Mouse (Mus musculus): ENCODE results near the gene Cln3. TPM values are rescaled to one million over a fixed set of nuclear protein-coding genes. Genes with fewer than 3 reads are reported as not detected.

Gene Cln3
- polyA plus RNA-seq, 1 experiment from 2014 or later = 23.3 TPM

DNA sequence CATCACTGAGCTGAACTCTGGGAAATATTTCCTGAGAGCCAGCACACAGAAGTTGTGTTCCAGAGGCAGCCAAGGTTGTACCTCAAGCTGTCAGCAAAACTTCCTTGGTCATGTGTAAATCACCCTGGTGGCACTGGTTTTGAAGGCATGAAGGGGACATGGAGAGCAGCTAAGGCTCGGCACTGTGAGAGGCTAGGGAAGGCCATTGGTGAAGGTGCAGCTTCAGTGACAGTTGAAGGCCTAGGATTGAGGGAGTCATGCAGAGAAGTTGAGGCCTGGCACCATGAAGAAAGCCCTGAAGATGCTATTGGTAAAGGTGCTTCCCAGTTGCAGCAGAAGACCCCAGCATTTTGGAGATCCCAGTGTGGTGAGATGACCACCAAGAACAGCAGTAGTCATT lies 44.0 kb downstream of the Cln3 start:
- 84% methylated on average over 1 of the region's 1 CpGs for WGBS
- Histone ChIP-seq H3K9me3 (no peaks in the 10 kb centered on the region), H3K27ac (no peak overlapping the region), H3K4me3 (no peak overlapping the region), H3K27me3 (ENCODE audit: insufficient read depth, poor library complexity, severe bottlenecking) (peaks cover 6% of the 10 kb centered on the region), H3K36me3 (peaks cover 33% of the 10 kb centered on the region), H3K4me1 (no peaks in the 10 kb centered on the region)
- peak; percentile 57 for DNase-seq (ENCODE audit: low spot score)

DNA sequence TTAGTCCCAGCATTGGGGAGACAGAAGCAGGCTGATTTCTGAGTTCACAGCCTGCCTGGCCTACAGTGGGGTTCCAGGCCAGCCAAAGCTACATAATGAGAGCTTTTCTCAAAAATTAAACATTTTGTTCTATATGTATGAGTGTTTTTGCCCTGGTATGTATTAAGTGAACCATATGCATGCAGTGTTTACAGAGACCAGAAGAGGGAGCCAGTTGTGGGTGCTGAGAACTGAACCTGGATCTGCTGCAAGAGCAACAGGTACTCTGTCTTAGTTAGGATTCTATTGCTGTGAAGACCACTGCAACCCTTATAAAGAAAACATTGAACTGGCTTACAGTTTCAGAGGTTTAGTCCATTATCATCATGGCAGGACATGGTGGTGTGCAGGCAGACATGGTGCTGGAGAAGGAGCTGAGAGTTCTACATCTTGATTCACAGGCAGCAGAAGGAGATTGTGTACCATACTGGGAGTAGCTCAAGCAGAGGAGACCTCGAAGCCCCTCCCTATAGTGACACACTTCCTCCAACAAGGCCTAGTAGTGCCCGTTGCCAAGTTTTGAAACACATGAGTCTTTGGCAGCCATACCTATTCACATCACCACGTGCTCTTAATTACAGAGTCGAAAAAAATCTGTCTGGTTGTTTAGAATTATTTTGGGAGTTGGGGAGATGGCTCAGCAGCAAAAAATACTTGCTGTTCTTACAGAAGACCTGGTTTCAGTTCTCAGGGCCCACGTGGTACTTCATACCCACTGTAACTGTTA lies 47.6 kb downstream of the Cln3 start:
- Histone ChIP-seq H3K4me3 (no peak overlapping the region), H3K27ac (no peak overlapping the region), H3K9me3 (no peaks in the 10 kb centered on the region), H3K27me3 (ENCODE audit: insufficient read depth, poor library complexity, severe bottlenecking) (peaks cover 20% of the 10 kb centered on the region), H3K36me3 (0 out of 2 replicates have a peak, but pooled peaks cover 2% of the 10 kb centered on the region), H3K4me1 (0 out of 2 replicates have a peak, but pooled peaks cover 4% of the 10 kb centered on the region)
- DNase-seq (ENCODE audit: low spot score) = peak; percentile 72
- WGBS = 70% methylated on average over 5 of the region's 5 CpGs

DNA sequence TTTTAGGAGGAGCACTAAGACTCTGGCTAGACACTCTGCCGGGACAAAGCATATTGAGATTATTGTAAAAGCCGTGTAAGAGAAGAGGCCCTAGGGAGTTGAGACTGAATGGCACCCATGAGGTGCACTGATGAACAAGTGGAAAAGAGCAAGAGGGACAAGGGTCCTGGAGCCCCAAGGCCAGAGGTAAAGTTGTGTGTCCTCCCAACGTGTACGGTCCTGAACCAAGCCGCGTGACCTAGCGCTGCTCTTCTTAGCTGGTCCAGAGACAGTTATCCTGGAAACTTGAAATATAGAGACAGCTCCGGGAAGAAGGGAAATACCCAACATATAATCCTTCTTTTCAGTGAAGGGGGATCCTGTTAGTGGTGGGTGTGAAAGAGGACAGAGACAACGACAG lies 49.2 kb downstream of the Cln3 start:
- peak; percentile 69 for DNase-seq (ENCODE audit: low spot score)
- Histone ChIP-seq H3K27me3 (ENCODE audit: insufficient read depth, poor library complexity, severe bottlenecking) (peaks cover 20% of the 10 kb centered on the region), H3K27ac (no peak overlapping the region), H3K36me3 (no peaks in the 10 kb centered on the region), H3K4me1 (0 out of 2 replicates have a peak, but pooled peaks cover 4% of the 10 kb centered on the region), H3K9me3 (no peaks in the 10 kb centered on the region), H3K4me3 (peak overlapping the region; percentile 53)
- WGBS = 64% methylated on average over 9 of the region's 9 CpGs

DNA sequence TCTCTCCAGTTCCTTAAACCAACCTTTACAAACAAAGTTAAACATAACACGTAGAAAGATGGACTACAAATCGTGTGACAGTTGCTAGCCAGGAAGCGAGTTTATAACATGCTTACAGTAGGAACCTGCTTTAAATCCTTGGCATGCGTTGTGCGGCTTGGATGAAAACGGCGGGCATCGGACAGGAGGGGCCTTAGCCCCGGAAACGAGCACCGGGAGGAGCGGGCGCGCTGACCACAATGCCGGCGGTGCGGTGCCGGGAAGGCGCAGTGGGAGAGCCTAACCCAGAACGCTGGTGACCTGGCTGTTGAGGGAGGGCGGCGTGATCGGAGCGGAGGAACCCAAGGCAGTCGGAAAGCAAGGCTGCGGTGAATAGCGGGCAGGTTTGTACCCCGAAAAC lies 49.9 kb downstream of the Cln3 start:
- WGBS = 2% methylated on average over 28 of the region's 28 CpGs
- peak overlapping the region; percentile 75 for H3K27ac ChIP-seq
- H3K36me3 ChIP-seq = no peaks in the 10 kb centered on the region
- peak; percentile 76 for DNase-seq (ENCODE audit: low spot score)
- H3K27me3 ChIP-seq (ENCODE audit: insufficient read depth, poor library complexity, severe bottlenecking) = peaks cover 20% of the 10 kb centered on the region
- H3K9me3 ChIP-seq = no peaks in the 10 kb centered on the region
- peak overlapping the region; percentile 53 for H3K4me3 ChIP-seq
- H3K4me1 ChIP-seq = 0 out of 2 replicates have a peak, but pooled peaks cover 4% of the 10 kb centered on the region

DNA sequence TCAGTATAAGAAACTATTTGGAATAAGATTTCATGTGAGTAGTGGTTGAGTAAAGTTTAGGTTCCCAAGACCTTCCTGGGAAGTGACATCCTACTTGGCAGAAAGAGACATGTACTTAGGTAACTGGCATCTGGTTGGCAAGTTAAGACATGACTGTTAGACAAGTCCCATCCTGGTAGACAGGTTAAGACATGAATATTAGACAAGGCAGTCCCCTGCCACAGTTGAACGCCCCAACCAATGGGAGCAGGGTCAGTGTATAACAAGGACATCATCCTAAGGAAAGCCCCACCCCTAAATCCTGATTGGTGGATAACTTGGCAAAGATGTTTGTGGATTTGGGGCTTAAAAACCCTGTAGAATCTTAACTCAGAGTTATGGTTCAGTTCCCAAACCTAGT lies 52.2 kb downstream of the Cln3 start:
- peak; percentile 56 for DNase-seq (ENCODE audit: low spot score)
- peaks cover 20% of the 10 kb centered on the region for H3K27me3 ChIP-seq (ENCODE audit: insufficient read depth, poor library complexity, severe bottlenecking)
- H3K4me3 ChIP-seq = no peak overlapping the region
- H3K4me1 ChIP-seq = 0 out of 2 replicates have a peak, but pooled peaks cover 4% of the 10 kb centered on the region
- 63% methylated on average over 1 of the region's 1 CpGs for WGBS
- H3K36me3 ChIP-seq = no peaks in the 10 kb centered on the region
- H3K9me3 ChIP-seq = no peaks in the 10 kb centered on the region
- no peak overlapping the region for H3K27ac ChIP-seq

DNA sequence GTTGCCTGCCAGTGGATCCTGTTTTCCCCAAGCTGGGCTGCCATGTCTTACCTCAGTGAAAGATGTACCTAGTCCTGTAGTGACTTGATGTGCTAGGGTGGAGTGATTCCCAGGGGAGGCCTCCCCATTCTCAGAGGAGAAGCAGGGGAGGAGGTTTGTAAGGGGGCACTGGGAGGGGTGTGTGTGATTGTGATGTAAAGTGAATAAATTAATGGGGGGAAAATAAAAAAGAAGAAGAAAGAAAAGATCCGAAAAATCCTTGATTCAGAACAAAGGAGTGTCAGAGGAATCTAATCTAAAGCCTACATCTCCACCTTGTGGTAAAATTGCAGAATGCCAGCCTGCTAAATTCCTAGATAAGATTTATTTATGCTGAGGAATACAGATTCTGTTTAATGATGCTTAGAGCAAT lies 57.4 kb downstream of the Cln3 start:
- WGBS = 24% methylated on average over 1 of the region's 1 CpGs
- peak overlapping the region; percentile 71 for H3K27ac ChIP-seq
- H3K36me3 ChIP-seq = no peaks in the 10 kb centered on the region
- no peaks in the 10 kb centered on the region for H3K27me3 ChIP-seq (ENCODE audit: insufficient read depth, poor library complexity, severe bottlenecking)
- H3K4me1 ChIP-seq = no peaks in the 10 kb centered on the region
- no peaks in the 10 kb centered on the region for H3K9me3 ChIP-seq
- peak; percentile 66 for DNase-seq (ENCODE audit: low spot score)
- no peak overlapping the region for H3K4me3 ChIP-seq

DNA sequence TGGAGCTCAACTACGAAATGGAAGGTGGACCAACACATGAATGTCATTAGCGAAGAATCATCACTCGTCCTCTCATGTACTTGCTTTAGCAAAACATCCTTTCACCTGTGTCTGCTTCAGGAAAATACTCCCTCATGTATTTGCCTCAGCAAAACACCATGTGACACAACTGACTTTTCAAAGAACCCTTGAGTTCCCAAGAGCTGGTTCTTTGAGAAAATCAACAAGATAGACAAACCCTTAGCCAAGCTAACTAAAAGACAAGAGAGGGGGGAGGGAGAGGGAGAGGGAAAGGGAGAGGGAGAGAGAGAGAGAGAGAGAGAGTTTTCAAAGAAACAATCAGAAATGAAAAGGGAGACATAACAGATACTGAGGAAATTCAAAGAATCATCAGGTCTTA lies 62.3 kb downstream of the Cln3 start:
- Histone ChIP-seq H3K4me1 (no peaks in the 10 kb centered on the region), H3K9me3 (no peaks in the 10 kb centered on the region), H3K4me3 (no peak overlapping the region), H3K27me3 (ENCODE audit: insufficient read depth, poor library complexity, severe bottlenecking) (no peaks in the 10 kb centered on the region), H3K36me3 (no peaks in the 10 kb centered on the region), H3K27ac (no peak overlapping the region)
- no peak for DNase-seq (ENCODE audit: low spot score)
- WGBS = 74% methylated on average over 3 of the region's 3 CpGs

Small RNAs within 50 kb of the gene (microRNA-seq; reads per million reads assigned to microRNA genes)
- gene Mir7059 = not detected

Other genes with a start within 250 kb of the Cln3 start
- 4.3 and 6.3 TPM in 2 replicates for gene Lat, start 216.2 kb downstream of the Cln3 start, polyA plus RNA-seq (2016; fragmentation: Nextera tagmentation; extraction: Ambion mirVana)
- gene Spns1, start 208.4 kb downstream of the Cln3 start, polyA plus RNA-seq (2016; fragmentation: Nextera tagmentation; extraction: Ambion mirVana) = 58.2 and 58.9 TPM in 2 replicates
- gene Nfatc2ip, start 189.1 kb downstream of the Cln3 start, polyA plus RNA-seq (2016; fragmentation: Nextera tagmentation; extraction: Ambion mirVana) = 1.5 and 1.6 TPM in 2 replicates
- not detected in 2 replicates for gene Cd19, start 170.9 kb downstream of the Cln3 start, polyA plus RNA-seq (2016; fragmentation: Nextera tagmentation; extraction: Ambion mirVana)
- 25.5 and 25.8 TPM in 2 replicates for gene Rabep2, start 157.1 kb downstream of the Cln3 start, polyA plus RNA-seq (2016; fragmentation: Nextera tagmentation; extraction: Ambion mirVana)
- gene Atp2a1, start 122.7 kb downstream of the Cln3 start, polyA plus RNA-seq (2016; fragmentation: Nextera tagmentation; extraction: Ambion mirVana) = 6.8 and 9.5 TPM in 2 replicates
- gene Sh2b1, start 110.4 kb downstream of the Cln3 start, polyA plus RNA-seq (2016; fragmentation: Nextera tagmentation; extraction: Ambion mirVana) = 46.3 and 47.1 TPM in 2 replicates
- 199 and 204 TPM in 2 replicates for gene Tufm, start 98.5 kb downstream of the Cln3 start, polyA plus RNA-seq (2016; fragmentation: Nextera tagmentation; extraction: Ambion mirVana)
- gene Atxn2l, start 82.4 kb downstream of the Cln3 start, polyA plus RNA-seq (2016; fragmentation: Nextera tagmentation; extraction: Ambion mirVana) = 43.6 and 52.3 TPM in 2 replicates
- 155 and 179 TPM in 2 replicates for gene Eif3c, start 19.4 kb downstream of the Cln3 start, polyA plus RNA-seq (2016; fragmentation: Nextera tagmentation; extraction: Ambion mirVana)
- gene Apobr, start 875 bp downstream of the Cln3 start, polyA plus RNA-seq (2016; fragmentation: Nextera tagmentation; extraction: Ambion mirVana) = 0.18 and 0.23 TPM in 2 replicates
- not detected in 2 replicates for gene Il27, start 9.1 kb upstream of the Cln3 start, polyA plus RNA-seq (2016; fragmentation: Nextera tagmentation; extraction: Ambion mirVana)
- 0.75 and 1.2 TPM in 2 replicates for gene Nupr1, start 45.0 kb upstream of the Cln3 start, polyA plus RNA-seq (2016; fragmentation: Nextera tagmentation; extraction: Ambion mirVana)
- gene Sgf29, start 63.5 kb upstream of the Cln3 start, polyA plus RNA-seq (2016; fragmentation: Nextera tagmentation; extraction: Ambion mirVana) = 36.6 and 44.3 TPM in 2 replicates
- 0.34 and 0.94 TPM in 2 replicates for gene Sult1a1, start 90.6 kb upstream of the Cln3 start, polyA plus RNA-seq (2016; fragmentation: Nextera tagmentation; extraction: Ambion mirVana)
- 135 and 159 TPM in 2 replicates for gene Bola2, start 109.6 kb upstream of the Cln3 start, polyA plus RNA-seq (2016; fragmentation: Nextera tagmentation; extraction: Ambion mirVana)
- gene Slx1b, start 110.0 kb upstream of the Cln3 start, polyA plus RNA-seq (2016; fragmentation: Nextera tagmentation; extraction: Ambion mirVana) = 6.9 and 8.8 TPM in 2 replicates
- 10.0 and 21.7 TPM in 2 replicates for gene Coro1a, start 122.0 kb upstream of the Cln3 start, polyA plus RNA-seq (2016; fragmentation: Nextera tagmentation; extraction: Ambion mirVana)
- 59.6 and 69.8 TPM in 2 replicates for gene Mapk3, start 173.8 kb upstream of the Cln3 start, polyA plus RNA-seq (2016; fragmentation: Nextera tagmentation; extraction: Ambion mirVana)
- 1.3 and 1.5 TPM in 2 replicates for gene Gdpd3, start 180.5 kb upstream of the Cln3 start, polyA plus RNA-seq (2016; fragmentation: Nextera tagmentation; extraction: Ambion mirVana)
- gene Ypel3, start 191.1 kb upstream of the Cln3 start, polyA plus RNA-seq (2016; fragmentation: Nextera tagmentation; extraction: Ambion mirVana) = 43.4 and 66.0 TPM in 2 replicates
- 0.23 and 0.53 TPM in 2 replicates for gene Tbx6, start 195.7 kb upstream of the Cln3 start, polyA plus RNA-seq (2016; fragmentation: Nextera tagmentation; extraction: Ambion mirVana)
- 233 and 325 TPM in 2 replicates for gene Ppp4c, start 206.7 kb upstream of the Cln3 start, polyA plus RNA-seq (2016; fragmentation: Nextera tagmentation; extraction: Ambion mirVana)
- gene Fam57b, start 211.9 kb upstream of the Cln3 start, polyA plus RNA-seq (2016; fragmentation: Nextera tagmentation; extraction: Ambion mirVana) = 0.06 and 0.38 TPM in 2 replicates
- gene 4930451I11Rik, start 245.8 kb upstream of the Cln3 start, polyA plus RNA-seq (2016; fragmentation: Nextera tagmentation; extraction: Ambion mirVana) = not detected in 2 replicates